Mouse (Mus musculus) E14TG2a.4 (cell line): ENCODE results near the gene Rnft2.

Experiments
- H3K27me3 ChIP-seq: 2 replicates; pipeline ENCODE4 v1.6.1; 2014; ENCODE audit warnings: low read length, control low read depth; ENCODE audit not compliant: insufficient read depth
- H3K36me3 ChIP-seq: 2 replicates; pipeline ENCODE4 v1.6.1; 2014; ENCODE audit warnings: low read length, control low read depth; ENCODE audit not compliant: insufficient read depth
- H3K4me1 ChIP-seq: replicated peaks from 2 replicates; pipeline ENCODE4 v1.6.1; 2014; ENCODE audit warnings: low read depth, low read length, control low read depth
- H3K4me3 ChIP-seq: replicated peaks from 2 replicates; pipeline ENCODE4 v1.5.1; 2014; ENCODE audit warnings: mild to moderate bottlenecking, low read length
- H3K9me3 ChIP-seq: 2 replicates; pipeline ENCODE4 v1.6.1; 2014; ENCODE audit warnings: low read length, control low read depth
- CTCF ChIP-seq: conservative IDR thresholded peaks from 2 replicates; pipeline ENCODE4 v1.5.1; 2014; ENCODE audit warnings: low read length
- NANOG ChIP-seq: IDR thresholded peaks from 2 replicates; pipeline ENCODE4 v1.6.1; 2014; ENCODE audit warnings: borderline replicate concordance, low read length, mixed read lengths
- POU5F1 ChIP-seq: IDR thresholded peaks from 2 replicates; pipeline ENCODE4 v1.6.1; 2014; ENCODE audit warnings: low read length, borderline replicate concordance

Gene Rnft2

DNA sequence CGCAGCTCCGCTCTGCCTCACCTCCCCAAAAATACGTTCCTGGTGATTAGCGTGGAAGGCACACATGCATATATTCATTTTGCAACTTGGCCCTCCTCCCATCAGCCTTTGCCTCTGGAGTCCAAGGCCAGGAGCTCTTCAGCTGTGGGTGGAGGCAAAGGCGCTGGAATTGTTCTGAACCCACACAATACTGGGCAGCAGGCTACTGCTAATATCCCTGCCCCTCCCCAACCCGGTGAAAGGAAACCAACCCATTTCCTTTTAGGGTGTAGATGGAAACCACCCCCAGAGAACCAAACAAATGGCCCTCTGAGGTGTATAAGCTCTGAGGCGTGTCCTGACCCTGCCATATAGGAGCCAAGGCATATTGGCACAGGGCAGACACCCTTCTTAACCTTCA is 28.5 kb upstream of the Rnft2 start:
- TF ChIP-seq NANOG (no peak), CTCF (no peak), POU5F1 (no peak)
- H3K36me3 ChIP-seq = no peaks in the 10 kb centered on the region
- H3K9me3 ChIP-seq = peaks cover 10% of the 10 kb centered on the region
- H3K4me3 ChIP-seq = no peak overlapping the region
- peaks cover 52% of the 10 kb centered on the region for H3K4me1 ChIP-seq
- peaks cover 17% of the 10 kb centered on the region for H3K27me3 ChIP-seq

DNA sequence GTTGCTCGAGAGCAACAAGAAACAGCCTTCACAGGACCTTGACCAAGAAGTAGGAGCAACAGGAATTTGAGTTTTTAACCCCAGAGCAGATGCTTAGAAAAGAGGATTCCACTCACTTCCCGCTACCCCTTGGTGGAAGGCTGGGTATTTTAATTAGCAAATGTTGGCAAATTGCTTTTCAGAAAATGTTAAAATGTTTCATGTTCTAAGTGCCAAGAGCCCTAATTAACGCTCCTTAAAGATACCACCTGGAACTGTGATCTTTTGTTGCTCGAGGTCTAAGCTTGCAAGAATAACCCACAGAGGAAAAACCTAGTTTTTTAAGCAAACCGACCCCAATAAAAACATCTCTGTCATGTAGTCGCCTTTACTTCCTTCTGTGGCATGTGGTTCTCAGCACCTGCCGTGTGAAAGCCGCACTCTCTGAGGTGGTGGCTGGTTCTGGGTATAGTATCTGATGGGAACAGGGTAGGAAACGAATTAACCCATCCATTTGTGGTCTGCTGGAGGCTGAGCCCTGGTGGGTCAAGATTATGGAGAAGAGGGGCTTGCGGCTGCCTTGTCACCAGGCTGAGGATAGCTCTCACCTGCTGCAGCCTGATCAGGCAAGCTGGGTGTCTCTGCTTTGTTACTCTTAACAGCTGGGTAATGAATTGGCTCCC is 26.7 kb upstream of the Rnft2 start:
- TF ChIP-seq NANOG (no peak), POU5F1 (no peak), CTCF (no peak)
- Histone ChIP-seq H3K36me3 (no peaks in the 10 kb centered on the region), H3K4me3 (no peak overlapping the region), H3K27me3 (peaks cover 17% of the 10 kb centered on the region), H3K4me1 (peaks cover 36% of the 10 kb centered on the region), H3K9me3 (peaks cover 10% of the 10 kb centered on the region)

DNA sequence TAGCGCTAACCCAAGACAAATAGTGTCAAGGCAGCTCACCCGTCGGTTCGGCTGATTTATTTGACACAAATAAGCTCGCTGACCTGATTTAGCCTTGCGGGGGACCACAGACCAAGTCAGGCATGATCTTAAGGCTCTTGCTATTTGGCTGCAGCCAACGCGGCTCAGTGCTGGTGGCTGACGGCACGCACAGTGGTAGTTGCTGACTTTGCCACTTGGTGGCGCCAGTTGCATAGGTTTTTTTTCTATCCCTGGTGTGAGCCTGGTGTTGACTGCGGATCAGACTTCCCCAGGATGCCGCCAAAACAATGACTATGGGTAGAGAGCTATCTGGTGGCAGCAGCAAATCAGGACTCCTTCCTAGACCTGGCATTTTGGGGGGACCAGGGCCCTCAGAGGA is 24.1 kb upstream of the Rnft2 start:
- no peak overlapping the region for H3K4me3 ChIP-seq
- TF ChIP-seq CTCF = peak; percentile 74
- no peak for TF ChIP-seq NANOG
- peaks cover 17% of the 10 kb centered on the region for H3K27me3 ChIP-seq
- peaks cover 10% of the 10 kb centered on the region for H3K9me3 ChIP-seq
- H3K36me3 ChIP-seq = 0 out of 2 replicates have a peak, but pooled peaks cover 3% of the 10 kb centered on the region
- peaks cover 25% of the 10 kb centered on the region for H3K4me1 ChIP-seq

DNA sequence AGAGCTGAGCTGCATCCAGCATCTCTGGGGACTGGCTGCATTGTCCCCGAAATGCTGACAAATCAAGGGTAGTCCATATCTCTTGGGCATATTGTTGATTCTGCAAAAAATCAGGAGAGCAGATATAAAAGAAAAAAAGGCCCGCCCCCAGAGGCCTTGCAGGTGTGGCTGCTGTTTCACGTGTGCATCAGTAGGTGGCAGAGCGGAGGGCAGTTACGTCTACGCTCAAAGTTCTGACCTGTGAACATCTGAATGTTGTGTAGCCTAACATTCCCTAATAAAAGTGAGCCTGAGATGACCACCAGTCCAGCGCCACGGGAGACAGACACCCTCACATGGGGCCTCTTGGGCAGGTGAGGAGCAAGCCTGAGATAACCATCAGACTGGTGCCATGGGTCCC is 21.4 kb upstream of the Rnft2 start:
- Histone ChIP-seq H3K27me3 (0 out of 2 replicates have a peak, but pooled peaks cover under 1% of the 10 kb centered on the region), H3K9me3 (peaks cover 10% of the 10 kb centered on the region), H3K4me1 (peaks cover 11% of the 10 kb centered on the region; the same call in 1 of the 2 replicates), H3K36me3 (peaks cover 20% of the 10 kb centered on the region), H3K4me3 (no peak overlapping the region)
- TF ChIP-seq CTCF (peak; percentile 77), POU5F1 (no peak)

DNA sequence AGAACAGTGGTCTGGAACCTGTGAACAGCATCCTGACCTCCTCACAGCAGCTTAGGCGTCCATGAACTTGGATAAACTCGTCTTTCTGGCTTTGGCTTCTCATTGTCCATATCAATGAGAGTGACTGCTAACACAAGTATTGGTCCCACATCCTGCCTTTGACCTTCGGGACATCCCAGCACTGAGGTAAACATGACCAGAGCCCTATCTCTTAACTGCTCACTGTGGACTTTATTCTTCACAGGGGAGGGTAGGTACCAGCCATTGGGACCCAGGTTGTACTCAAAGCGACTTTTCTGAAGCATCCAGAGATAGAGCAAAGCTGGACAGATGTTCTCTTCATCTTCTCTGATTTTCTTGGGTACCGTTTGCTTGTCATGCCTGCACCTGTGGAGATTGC is 20.4 kb upstream of the Rnft2 start:
- H3K9me3 ChIP-seq = peaks cover 10% of the 10 kb centered on the region
- H3K27me3 ChIP-seq = no peaks in the 10 kb centered on the region
- H3K4me3 ChIP-seq = no peak overlapping the region
- peaks cover 30% of the 10 kb centered on the region for H3K36me3 ChIP-seq
- no peak for TF ChIP-seq NANOG
- TF ChIP-seq POU5F1 = no peak
- no peak for TF ChIP-seq CTCF
- peaks cover 11% of the 10 kb centered on the region; the same call in 1 of the 2 replicates for H3K4me1 ChIP-seq

DNA sequence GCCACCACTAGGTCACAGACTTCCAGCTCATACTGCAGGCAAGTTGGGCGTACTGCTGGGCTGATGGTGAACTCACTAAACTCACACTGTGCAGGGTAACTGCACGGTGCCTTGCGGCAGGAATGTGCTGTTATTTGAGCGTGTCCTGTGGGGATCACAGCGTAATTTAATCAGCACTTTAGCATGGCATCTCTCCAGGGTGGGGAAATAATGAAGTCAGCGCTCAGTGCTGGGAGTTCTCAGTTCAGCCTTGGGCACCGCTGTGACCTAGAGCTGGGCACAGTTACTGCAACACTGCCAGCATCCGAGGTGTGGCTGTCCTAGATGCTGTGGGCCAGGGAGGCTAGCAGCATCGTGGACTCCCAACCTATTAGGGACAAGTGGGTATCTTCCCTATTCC is 19.4 kb upstream of the Rnft2 start:
- peaks cover 16% of the 10 kb centered on the region; the same call in 1 of the 2 replicates for H3K4me1 ChIP-seq

DNA sequence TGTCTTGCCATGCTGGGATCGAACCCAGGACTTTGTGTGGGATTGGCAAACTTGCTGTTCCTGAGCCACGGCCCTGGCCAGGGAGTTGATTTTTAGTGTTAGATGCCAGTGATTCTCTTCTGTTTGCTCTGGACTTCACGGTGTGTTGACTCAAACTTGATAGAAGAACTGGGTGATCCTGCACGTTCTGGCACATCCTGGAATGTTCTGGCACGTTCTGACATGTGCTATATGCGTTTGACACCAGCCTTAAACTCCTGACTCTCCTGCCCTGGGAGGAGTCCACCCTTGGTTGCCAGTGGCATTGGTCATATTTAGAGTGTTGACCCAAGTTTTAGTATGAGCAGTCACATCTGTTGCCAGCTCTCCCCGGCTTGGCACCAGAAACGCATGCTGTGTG is 17.5 kb upstream of the Rnft2 start:
- peaks cover 56% of the 10 kb centered on the region for H3K36me3 ChIP-seq
- H3K4me1 ChIP-seq = peaks cover 24% of the 10 kb centered on the region
- H3K27me3 ChIP-seq = no peaks in the 10 kb centered on the region
- TF ChIP-seq CTCF (no peak), POU5F1 (no peak), NANOG (no peak)
- H3K9me3 ChIP-seq = no peaks in the 10 kb centered on the region
- no peak overlapping the region for H3K4me3 ChIP-seq

More for the DNA sequence above, 19.4 kb upstream of the Rnft2 start:
- Histone ChIP-seq H3K27me3 (no peaks in the 10 kb centered on the region), H3K36me3 (peaks cover 39% of the 10 kb centered on the region), H3K9me3 (peaks cover 2% of the 10 kb centered on the region), H3K4me3 (no peak overlapping the region)
- TF ChIP-seq CTCF (no peak), POU5F1 (no peak), NANOG (no peak)

DNA sequence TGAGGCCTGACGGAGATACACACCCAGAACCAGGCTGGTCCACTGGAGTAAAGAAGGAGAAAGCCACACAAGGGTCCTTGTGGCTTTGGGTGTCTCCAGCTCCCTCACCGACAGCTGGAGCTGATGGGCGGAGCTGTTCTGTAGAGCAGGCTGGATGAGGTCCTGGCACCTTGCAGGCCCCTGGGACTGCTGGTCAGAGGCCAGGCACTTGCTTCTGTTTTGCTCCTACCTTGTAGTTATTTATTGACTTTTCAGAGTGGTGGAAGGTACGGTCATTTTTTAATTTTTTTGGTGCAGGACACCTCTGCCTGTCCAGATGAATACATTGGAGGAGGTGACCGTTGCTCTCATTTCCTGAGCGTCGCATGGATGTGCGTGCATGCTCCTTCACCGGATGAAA is 16.3 kb upstream of the Rnft2 start:
- Histone ChIP-seq H3K27me3 (no peaks in the 10 kb centered on the region), H3K36me3 (peaks cover 68% of the 10 kb centered on the region), H3K9me3 (no peaks in the 10 kb centered on the region), H3K4me1 (peaks cover 20% of the 10 kb centered on the region), H3K4me3 (no peak overlapping the region)
- TF ChIP-seq POU5F1 (no peak), NANOG (no peak), CTCF (no peak)

DNA sequence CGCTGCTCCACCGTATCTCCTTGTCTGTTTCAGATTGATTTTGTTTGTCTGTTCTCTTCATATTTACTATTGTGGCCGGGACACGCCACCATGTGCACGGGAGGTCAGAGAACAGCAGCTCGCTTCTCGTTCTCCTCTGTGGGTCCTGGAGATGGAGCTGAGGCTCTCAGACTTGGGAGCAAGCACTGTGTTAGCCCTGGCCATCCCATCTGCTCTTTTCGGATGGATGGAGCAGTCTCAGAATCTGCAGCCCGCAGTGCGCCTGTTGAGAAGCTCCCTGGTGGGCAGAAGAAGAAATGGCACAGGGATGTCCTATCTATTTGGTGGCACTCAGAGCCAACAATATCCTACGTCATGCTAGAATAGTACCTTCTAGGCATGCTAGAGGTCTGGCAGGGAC is 15.7 kb upstream of the Rnft2 start:
- Histone ChIP-seq H3K4me3 (no peak overlapping the region), H3K36me3 (peaks cover 70% of the 10 kb centered on the region), H3K4me1 (peaks cover 20% of the 10 kb centered on the region), H3K9me3 (no peaks in the 10 kb centered on the region), H3K27me3 (no peaks in the 10 kb centered on the region)
- TF ChIP-seq NANOG (no peak), CTCF (no peak), POU5F1 (no peak)
